Mouse (Mus musculus) liver, adult 2 months (tissue): ENCODE measurements around the gene Mpst. TPM values are rescaled to one million over a fixed set of nuclear protein-coding genes. Genes with fewer than 3 reads are reported as not detected.
A peak's percentile ranks its signal among the peaks of the same experiment; 100 is the strongest.

Source experiments
- DNase-seq: peaks from one replicate; pipeline ENCODE4 v3.0.0-alpha.2; 2011; ENCODE audit warnings: low read depth, low spot score; ENCODE audit errors: extremely low read depth
- H3K27ac ChIP-seq: fragments of 200-500 bp; replicated peaks from 2 replicates; pipeline ENCODE4 v1.5.1; 2012; ENCODE audit warnings: low read depth, mild to moderate bottlenecking, control low read depth, inconsistent platforms, low read length; ENCODE audit not compliant: insufficient read depth
- H3K27me3 ChIP-seq: fragments of 200-500 bp; 2 replicates; pipeline ENCODE4 v1.6.1; 2012; ENCODE audit warnings: mild to moderate bottlenecking, moderate library complexity, low read length, inconsistent platforms; ENCODE audit not compliant: control insufficient read depth, insufficient read depth
- H3K36me3 ChIP-seq: fragments of 200-500 bp; 2 replicates; pipeline ENCODE4 v1.6.1; 2012; ENCODE audit warnings: low read length, inconsistent platforms; ENCODE audit not compliant: control insufficient read depth, insufficient read depth
- H3K4me1 ChIP-seq: fragments of 200-500 bp; 2 replicates; pipeline ENCODE4 v1.6.1; 2011; ENCODE audit warnings: low read length; ENCODE audit not compliant: control insufficient read depth, insufficient read depth
- H3K4me3 ChIP-seq: fragments of 200-500 bp; 2 replicates; pipeline ENCODE4 v1.5.1; 2011; ENCODE audit warnings: low read depth, mild to moderate bottlenecking, control low read depth, low read length, moderate library complexity; ENCODE audit not compliant: insufficient read depth
- H3K79me2 ChIP-seq: fragments of 200-500 bp; 2 replicates; pipeline ENCODE4 v1.6.1; 2012; ENCODE audit warnings: inconsistent platforms, mild to moderate bottlenecking, low read length, moderate library complexity; ENCODE audit not compliant: control insufficient read depth, insufficient read depth
- H3K9ac ChIP-seq: fragments of 200-500 bp; 2 replicates; pipeline ENCODE4 v1.6.1; 2012; ENCODE audit warnings: low read depth, mild to moderate bottlenecking, control low read depth, inconsistent platforms, low read length
- CTCF ChIP-seq: fragments of 200-500 bp; IDR thresholded peaks from 2 replicates; pipeline ENCODE4 v1.5.1; 2011; ENCODE audit warnings: low read depth, low read length, control low read depth
- POLR2A ChIP-seq: fragments of 200-500 bp; IDR thresholded peaks from 2 replicates; pipeline ENCODE4 v1.6.1; 2011; ENCODE audit warnings: low read length, control low read depth; ENCODE audit not compliant: insufficient read depth; ENCODE audit errors: extremely low read depth
- WGBS: fragments of 180-500 bp; shearing (Covaris S2); methylation state at CpG from one replicate; pipeline ENCODE4 v1.1.7; 2018; 5-methylcytosine and 5-hydroxymethylcytosine counted together
- polyA plus RNA-seq: library from polyadenylated mRNA; depleted of rRNA; stranded (reverse); fragments of >200 nt; gene quantifications from 2 replicates; pipeline ENCODE4 v1.2.3, GENCODE M21; 2012
- total RNA-seq: library from RNA; depleted of rRNA; stranded (reverse); fragments of >200 nt; gene quantifications from 2 replicates; pipeline ENCODE4 v1.2.3, GENCODE M21; 2014

The Mpst gene
- total and polyA plus RNA-seq, 2 experiments: 106 to 377 TPM

DNA sequence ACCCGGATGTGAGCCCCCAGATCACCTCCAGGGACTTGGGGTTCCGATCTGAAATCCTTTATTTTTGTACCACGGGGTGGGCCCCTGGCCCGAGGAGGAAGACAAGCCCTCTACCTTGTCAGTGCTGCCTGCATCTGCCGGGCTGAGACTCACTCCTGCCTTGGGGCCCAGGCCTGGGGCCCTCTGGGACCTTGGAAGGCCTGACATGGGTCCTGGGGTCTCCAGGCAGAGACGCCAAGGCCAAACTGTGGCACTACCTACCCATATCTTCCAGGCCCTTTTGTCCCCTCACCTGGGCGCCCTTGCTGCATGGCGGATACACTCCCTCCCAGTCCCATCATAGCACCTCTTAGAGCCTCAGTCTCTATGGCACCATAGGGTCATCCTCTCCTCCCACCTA lies 32.3 kb downstream of the Mpst start:
- Histone ChIP-seq H3K4me3 (no peak overlapping the region), H3K79me2 (no peaks in the 10 kb centered on the region), H3K9ac (no peak overlapping the region), H3K27ac (no peak overlapping the region), H3K27me3 (no peaks in the 10 kb centered on the region), H3K36me3 (peaks cover 6% of the 10 kb centered on the region), H3K4me1 (peaks cover 8% of the 10 kb centered on the region)
- WGBS: 71% methylated on average over 8 of the region's 8 CpGs
- TF ChIP-seq POLR2A (no peak), CTCF (no peak)
- DNase-seq: no peak

DNA sequence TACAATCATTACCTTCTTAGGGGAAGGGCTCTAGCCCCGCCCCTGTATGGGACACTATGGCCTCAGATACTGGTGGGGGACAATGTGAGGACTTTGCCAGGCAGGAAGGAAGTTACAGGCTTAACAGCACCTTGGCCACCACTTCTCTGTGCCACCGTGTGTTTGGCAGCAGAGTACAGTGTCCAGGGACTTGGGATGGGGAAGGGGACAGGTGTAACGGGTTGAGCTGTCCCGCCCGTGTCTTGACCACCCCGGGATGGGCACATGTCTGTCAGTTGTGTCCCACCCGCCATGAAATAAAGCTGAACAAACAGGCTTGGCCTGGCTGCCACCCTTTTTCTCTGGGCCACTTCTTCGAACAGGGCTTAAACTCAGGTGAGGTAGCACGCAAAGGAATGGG lies 32.8 kb downstream of the Mpst start:
- Histone ChIP-seq H3K9ac (no peak overlapping the region), H3K4me3 (no peak overlapping the region), H3K79me2 (no peaks in the 10 kb centered on the region), H3K27ac (no peak overlapping the region), H3K36me3 (peaks cover 6% of the 10 kb centered on the region), H3K4me1 (peaks cover 8% of the 10 kb centered on the region), H3K27me3 (no peaks in the 10 kb centered on the region)
- WGBS: 78% methylated on average over 9 of the region's 9 CpGs
- TF ChIP-seq POLR2A: no peak
- TF ChIP-seq CTCF: no peak
- no peak for DNase-seq

GRCm38 (mm10) chr15:78442231-78442630 lies 36.0 kb downstream of the Mpst start:
- no peak for TF ChIP-seq POLR2A
- no peak for TF ChIP-seq CTCF
- DNase-seq: no peak
- H3K27me3 ChIP-seq: no peaks in the 10 kb centered on the region
- peaks cover 8% of the 10 kb centered on the region for H3K36me3 ChIP-seq
- H3K79me2 ChIP-seq: no peaks in the 10 kb centered on the region
- WGBS: 92% methylated on average over 19 of the region's 19 CpGs
- no peak overlapping the region for H3K27ac ChIP-seq
- H3K4me3 ChIP-seq: no peak overlapping the region
- peaks cover 6% of the 10 kb centered on the region for H3K4me1 ChIP-seq
- H3K9ac ChIP-seq: no peak overlapping the region

DNA sequence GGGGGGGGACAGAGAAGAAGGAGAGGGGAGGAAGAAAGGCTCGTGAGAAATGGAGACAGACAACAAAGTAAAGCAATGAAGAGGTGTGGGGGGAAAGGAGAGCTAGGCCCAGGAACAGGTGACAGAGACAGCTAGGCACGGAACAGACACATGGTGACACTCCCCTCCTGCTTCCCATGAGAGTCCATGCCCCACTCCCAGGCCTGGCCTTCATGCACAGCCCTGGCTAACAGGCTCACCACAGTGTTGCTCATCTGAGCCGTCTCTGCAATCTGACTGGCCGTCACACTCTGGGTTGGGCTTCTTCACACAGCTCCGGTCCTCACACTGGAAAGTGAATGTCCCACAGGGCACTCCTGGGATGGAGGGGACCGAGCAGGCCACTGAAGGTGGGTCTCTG lies 37.6 kb downstream of the Mpst start:
- no peak overlapping the region for H3K27ac ChIP-seq
- no peaks in the 10 kb centered on the region for H3K27me3 ChIP-seq
- H3K36me3 ChIP-seq: peaks cover 8% of the 10 kb centered on the region
- no peaks in the 10 kb centered on the region for H3K79me2 ChIP-seq
- 77% methylated on average over 6 of the region's 6 CpGs for WGBS
- no peak overlapping the region for H3K4me3 ChIP-seq
- no peak overlapping the region for H3K9ac ChIP-seq
- TF ChIP-seq POLR2A (no peak), CTCF (no peak)
- no peak for DNase-seq
- peaks cover 6% of the 10 kb centered on the region for H3K4me1 ChIP-seq

DNA sequence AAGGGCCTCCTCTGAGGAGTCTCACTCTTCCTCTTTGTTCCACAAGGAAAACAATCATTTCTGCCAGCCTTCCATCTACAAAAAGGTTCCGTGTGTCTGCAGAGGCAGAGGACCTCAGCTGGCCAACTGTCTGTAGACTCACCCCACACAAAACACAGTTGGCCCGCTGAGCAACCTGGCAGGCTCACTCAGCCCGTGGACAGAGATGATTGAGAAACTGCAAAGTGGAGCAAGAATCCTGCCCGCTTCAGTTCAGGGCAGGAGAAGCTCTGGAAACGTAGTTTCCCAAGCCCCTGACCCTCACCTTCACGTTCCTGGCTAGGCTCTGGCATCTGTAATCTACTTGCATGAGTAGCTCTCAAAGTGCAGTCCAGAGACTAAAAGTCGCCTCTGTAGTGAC lies 40.9 kb downstream of the Mpst start:
- H3K4me1 ChIP-seq: peaks cover 23% of the 10 kb centered on the region
- peaks cover 4% of the 10 kb centered on the region; the same call in 1 of the 2 replicates for H3K36me3 ChIP-seq
- H3K9ac ChIP-seq: no peak overlapping the region
- no peak for TF ChIP-seq CTCF
- no peak for TF ChIP-seq POLR2A
- H3K79me2 ChIP-seq: no peaks in the 10 kb centered on the region
- peak overlapping the region; percentile 51; the same call in 1 of the 2 replicates for H3K27ac ChIP-seq
- H3K27me3 ChIP-seq: no peaks in the 10 kb centered on the region
- H3K4me3 ChIP-seq: no peak overlapping the region
- DNase-seq: peak; percentile 71
- 16% methylated on average over 7 of the region's 7 CpGs for WGBS

DNA sequence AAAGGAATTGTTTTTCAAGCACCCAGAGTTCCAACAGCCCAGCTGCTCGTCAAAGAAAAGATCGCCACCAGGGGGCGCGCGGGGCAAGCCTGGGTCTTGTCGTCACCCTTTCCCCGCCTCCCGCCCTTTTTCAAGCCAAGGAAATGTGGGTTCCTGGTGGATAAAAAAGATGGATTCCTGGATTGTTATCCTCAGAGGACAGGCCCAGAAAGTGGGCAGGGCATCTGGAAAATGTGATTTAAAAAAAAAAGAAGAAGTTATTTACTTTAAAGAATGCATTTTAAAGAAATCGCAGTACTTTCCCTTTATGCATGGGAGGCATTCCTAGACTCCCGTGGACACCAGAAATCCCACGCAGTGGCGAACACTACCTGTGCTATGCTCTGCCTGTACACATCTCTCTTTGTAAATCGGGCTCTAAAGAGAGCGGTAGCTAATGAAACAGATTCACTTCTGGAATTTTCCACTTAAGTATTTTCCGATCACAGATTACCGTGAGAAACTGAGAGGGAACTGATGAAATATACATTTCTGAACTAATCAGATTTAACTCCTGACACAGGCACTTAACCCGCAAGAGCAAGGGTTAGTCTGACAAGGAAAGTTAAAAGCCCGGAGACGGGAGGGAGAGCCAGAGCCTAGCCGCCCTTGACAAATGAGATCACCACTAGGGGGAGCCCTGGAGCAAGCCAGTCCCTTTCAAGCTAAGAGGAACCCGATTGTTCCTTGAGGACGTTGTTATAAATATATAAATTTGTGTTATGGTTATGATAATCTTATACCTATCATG lies 41.7 kb downstream of the Mpst start:
- WGBS: 11% methylated on average over 22 of the region's 22 CpGs
- TF ChIP-seq POLR2A: no peak
- TF ChIP-seq CTCF: peak; percentile 83
- Histone ChIP-seq H3K27ac (peak overlapping the region; percentile 51; the same call in 1 of the 2 replicates), H3K27me3 (no peaks in the 10 kb centered on the region), H3K79me2 (no peaks in the 10 kb centered on the region), H3K4me1 (peaks cover 26% of the 10 kb centered on the region), H3K9ac (no peak overlapping the region), H3K36me3 (peaks cover 5% of the 10 kb centered on the region; the same call in 1 of the 2 replicates), H3K4me3 (no peak overlapping the region)
- peak; percentile 57 for DNase-seq
